Mouse (Mus musculus) limb, embryonic 11.5 days (tissue): Measurements from ENCODE around the gene Gm49661. TPM values are rescaled to one million over a fixed set of nuclear protein-coding genes. Genes with fewer than 3 reads are reported as not detected.

Experiments
- ATAC-seq: fragments of 200-750 bp; cut with Nextera tagmentation; 2 replicates; pipeline ENCODE4 v1.8.0; 2017; ENCODE audit warnings: low read depth; ENCODE audit not compliant: insufficient number of reproducible peaks, low FRiP score, low TSS enrichment
- DNase-seq: peaks from one replicate; pipeline ENCODE4 v3.0.0-alpha.2; 2015; ENCODE audit warnings: low spot score
- H3K27ac ChIP-seq: fragments of 300-500 bp; sonication (generic); replicated peaks from 2 replicates; pipeline ENCODE4 v1.5.1; 2014; ENCODE audit warnings: low read depth, mild to moderate bottlenecking, low read length
- H3K27me3 ChIP-seq: fragments of 300-500 bp; sonication (generic); 2 replicates; pipeline ENCODE4 v1.6.1; 2014; ENCODE audit warnings: mild to moderate bottlenecking, low read length, mixed read lengths; ENCODE audit not compliant: control insufficient read depth, insufficient read depth
- H3K36me3 ChIP-seq: fragments of 300-500 bp; sonication (generic); 2 replicates; pipeline ENCODE4 v1.6.1; 2014; ENCODE audit warnings: mild to moderate bottlenecking, low read length, moderate library complexity, mixed read lengths; ENCODE audit not compliant: control insufficient read depth, insufficient read depth
- H3K4me1 ChIP-seq: fragments of 300-500 bp; sonication (generic); 2 replicates; pipeline ENCODE4 v1.6.1; 2014; ENCODE audit warnings: low read length, mixed read lengths; ENCODE audit not compliant: control insufficient read depth, insufficient read depth
- H3K4me2 ChIP-seq: fragments of 300-500 bp; sonication (generic); 2 replicates; pipeline ENCODE4 v1.6.1; 2014; ENCODE audit warnings: low read depth, mild to moderate bottlenecking, moderate library complexity; ENCODE audit not compliant: severe bottlenecking
- H3K4me3 ChIP-seq: fragments of 300-500 bp; sonication (generic); 2 replicates; pipeline ENCODE4 v1.5.1; 2014; ENCODE audit warnings: low read depth, low read length
- H3K9ac ChIP-seq: fragments of 300-500 bp; sonication (generic); 2 replicates; pipeline ENCODE4 v1.6.1; 2014; ENCODE audit warnings: mild to moderate bottlenecking, low read length
- H3K9me3 ChIP-seq: fragments of 300-500 bp; sonication (generic); 2 replicates; pipeline ENCODE4 v1.6.1; 2016; ENCODE audit warnings: low read length; ENCODE audit not compliant: control insufficient read depth
- WGBS: fragments of 180-500 bp; shearing (Covaris S2); extraction: QIAGEN DNeasy Blood & Tissue Kit; methylation state at CpG from one replicate; pipeline ENCODE4 v1.1.7; 2014; 5-methylcytosine and 5-hydroxymethylcytosine counted together
- polyA plus RNA-seq: library from polyadenylated mRNA; unstranded; fragments of >200 nt; fragmentation: Nextera tagmentation; extraction: Ambion mirVana; gene quantifications from 2 replicates; pipeline ENCODE4 v1.2.1, GENCODE M21; 2014

Gene Gm49661
- polyA plus RNA-seq, 1 experiment from 2014 or later: not detected

- no peak for DNase-seq
- no peak overlapping the region for H3K4me3 ChIP-seq
- peaks cover 14% of the 10 kb centered on the region for H3K27me3 ChIP-seq
- H3K9ac ChIP-seq: no peak overlapping the region
- no peaks in the 10 kb centered on the region for H3K36me3 ChIP-seq
- H3K4me1 ChIP-seq: peaks cover 7% of the 10 kb centered on the region; the same call in 1 of the 2 replicates
- 76% methylated on average over 5 of the region's 5 CpGs for WGBS
- no peak overlapping the region for H3K27ac ChIP-seq
- H3K4me2 ChIP-seq: no peak overlapping the region
- H3K9me3 ChIP-seq: no peaks in the 10 kb centered on the region
- ATAC-seq: no peak
These were observed 27.7 kb upstream of the Gm49661 start for GRCm38 (mm10) chr8:84996978-84997377.

- WGBS: 32% methylated on average over 25 of the region's 25 CpGs
- no peak overlapping the region for H3K4me3 ChIP-seq
- H3K9ac ChIP-seq: no peak overlapping the region
These were observed 26.4 kb upstream of the Gm49661 start for GRCm38 (mm10) chr8:84995680-84996079.

GRCm38 (mm10) chr8:84994375-84994774 lies 25.1 kb upstream of the Gm49661 start:
- DNase-seq (no peak), ATAC-seq (no peak)
- H3K27me3 ChIP-seq: peaks cover 14% of the 10 kb centered on the region
- WGBS: 92% methylated on average over 9 of the region's 9 CpGs
- no peaks in the 10 kb centered on the region for H3K9me3 ChIP-seq
- H3K4me1 ChIP-seq: peaks cover 10% of the 10 kb centered on the region; the same call in 1 of the 2 replicates
- H3K4me2 ChIP-seq: no peak overlapping the region
- H3K36me3 ChIP-seq: no peaks in the 10 kb centered on the region
- no peak overlapping the region for H3K27ac ChIP-seq
- H3K9ac ChIP-seq: no peak overlapping the region
- H3K4me3 ChIP-seq: no peak overlapping the region

More at GRCm38 (mm10) chr8:84995680-84996079, 26.4 kb upstream of the Gm49661 start:
- Histone ChIP-seq H3K36me3 (no peaks in the 10 kb centered on the region), H3K4me2 (no peak overlapping the region), H3K4me1 (peaks cover 9% of the 10 kb centered on the region; the same call in 1 of the 2 replicates), H3K9me3 (no peaks in the 10 kb centered on the region), H3K27me3 (peaks cover 14% of the 10 kb centered on the region), H3K27ac (no peak overlapping the region)
- no peak for ATAC-seq
- DNase-seq: peak; percentile 41

GRCm38 (mm10) chr8:84990836-84991235 lies 21.6 kb upstream of the Gm49661 start:
- peak overlapping the region; percentile 55 for H3K4me2 ChIP-seq

GRCm38 (mm10) chr8:84990349-84990748 lies 21.1 kb upstream of the Gm49661 start, which contains the start of gene Hook2:
Gene Hook2 (plus strand): TSS chr8:84990603.
- Histone ChIP-seq H3K4me3 (peak within 1 kb of the TSS; percentile 32), H3K4me2 (peak within 1 kb of the TSS; percentile 55), H3K9ac (peak within 1 kb of the TSS; percentile 61), H3K27ac (0 out of 2 replicates have a peak within 1 kb of the TSS, but pooled peaks have one; percentile 23), H3K4me1 (peaks cover 13% of the 10 kb centered on the region), H3K9me3 (no peaks in the 10 kb centered on the region), H3K36me3 (no peaks in the 10 kb centered on the region), H3K27me3 (peaks cover 7% of the 10 kb centered on the region)
- peak; percentile 91 for ATAC-seq
- peak; percentile 98 for DNase-seq
- under 1% methylated on average over 26 of the region's 28 CpGs for WGBS

More at GRCm38 (mm10) chr8:84990836-84991235, 21.6 kb upstream of the Gm49661 start:
- Histone ChIP-seq H3K27ac (no peak overlapping the region), H3K9me3 (no peaks in the 10 kb centered on the region), H3K27me3 (peaks cover 11% of the 10 kb centered on the region), H3K36me3 (no peaks in the 10 kb centered on the region), H3K4me3 (peak overlapping the region; percentile 32), H3K4me1 (peaks cover 10% of the 10 kb centered on the region), H3K9ac (peak overlapping the region; percentile 53)
- 2% methylated on average over 15 of the region's 15 CpGs for WGBS
- ATAC-seq (peak; percentile 50), DNase-seq (peak; percentile 62)

- Histone ChIP-seq H3K27ac (0 out of 2 replicates have a peak overlapping the region, but pooled peaks have one; percentile 23), H3K9me3 (no peaks in the 10 kb centered on the region), H3K36me3 (no peaks in the 10 kb centered on the region), H3K4me3 (peak overlapping the region; percentile 32), H3K27me3 (peaks cover 2% of the 10 kb centered on the region; the same call in 1 of the 2 replicates), H3K9ac (peak overlapping the region; percentile 61), H3K4me1 (peaks cover 16% of the 10 kb centered on the region), H3K4me2 (peak overlapping the region; percentile 55)
- ATAC-seq (peak; percentile 29), DNase-seq (peak; percentile 95)
- under 1% methylated on average over 15 of the region's 15 CpGs for WGBS
These were observed 20.6 kb upstream of the Gm49661 start for GRCm38 (mm10) chr8:84989810-84990209.

GRCm38 (mm10) chr8:84989311-84989731 lies 20.1 kb upstream of the Gm49661 start:
- Histone ChIP-seq H3K9me3 (no peaks in the 10 kb centered on the region), H3K4me2 (peak overlapping the region; percentile 25), H3K9ac (no peak overlapping the region), H3K27me3 (no peaks in the 10 kb centered on the region), H3K4me1 (peaks cover 21% of the 10 kb centered on the region), H3K36me3 (no peaks in the 10 kb centered on the region), H3K27ac (no peak overlapping the region), H3K4me3 (no peak overlapping the region)
- WGBS: 9% methylated on average over 15 of the region's 15 CpGs
- DNase-seq (peak; percentile 55), ATAC-seq (no peak)

- H3K4me1 ChIP-seq: peaks cover 25% of the 10 kb centered on the region
- WGBS: 61% methylated on average over 2 of the region's 2 CpGs
These were observed 18.7 kb upstream of the Gm49661 start for GRCm38 (mm10) chr8:84987903-84988302.

GRCm38 (mm10) chr8:84987388-84987787 lies 18.2 kb upstream of the Gm49661 start:
- no peak overlapping the region for H3K27ac ChIP-seq
- peaks cover 25% of the 10 kb centered on the region for H3K4me1 ChIP-seq
- WGBS: 77% methylated on average over 5 of the region's 5 CpGs
- no peak overlapping the region for H3K9ac ChIP-seq
- H3K4me3 ChIP-seq: no peak overlapping the region
- no peak for DNase-seq
- no peaks in the 10 kb centered on the region for H3K9me3 ChIP-seq
- no peaks in the 10 kb centered on the region for H3K27me3 ChIP-seq
- H3K4me2 ChIP-seq: no peak overlapping the region
- H3K36me3 ChIP-seq: no peaks in the 10 kb centered on the region
- no peak for ATAC-seq

More at GRCm38 (mm10) chr8:84987903-84988302, 18.7 kb upstream of the Gm49661 start:
- no peak overlapping the region for H3K4me2 ChIP-seq
- H3K9me3 ChIP-seq: no peaks in the 10 kb centered on the region
- DNase-seq (no peak), ATAC-seq (no peak)
- no peaks in the 10 kb centered on the region for H3K27me3 ChIP-seq
- no peak overlapping the region for H3K4me3 ChIP-seq
- no peak overlapping the region for H3K27ac ChIP-seq
- no peaks in the 10 kb centered on the region for H3K36me3 ChIP-seq
- H3K9ac ChIP-seq: no peak overlapping the region
